Mouse (Mus musculus) midbrain, embryonic 10.5 days (tissue): ENCODE measurements around the gene Mapre3. TPM values are rescaled to one million over a fixed set of nuclear protein-coding genes. Genes with fewer than 3 reads are reported as not detected.

Source experiments
- DNase-seq: peaks from one replicate; pipeline ENCODE4 v3.0.0-alpha.2; 2017; ENCODE audit warnings: low spot score
- H3K27ac ChIP-seq: fragments of 300-500 bp; sonication (generic); replicated peaks from 2 replicates; pipeline ENCODE4 v1.5.1; 2016; ENCODE audit warnings: mild to moderate bottlenecking
- H3K27me3 ChIP-seq: fragments of 300-500 bp; sonication (generic); 2 replicates; pipeline ENCODE4 v1.6.1; 2016; ENCODE audit warnings: low read depth, mild to moderate bottlenecking; ENCODE audit not compliant: poor library complexity, severe bottlenecking
- H3K36me3 ChIP-seq: fragments of 300-500 bp; sonication (generic); 2 replicates; pipeline ENCODE4 v1.6.1; 2016; ENCODE audit warnings: mild to moderate bottlenecking, moderate library complexity
- H3K4me1 ChIP-seq: fragments of 300-500 bp; sonication (generic); 2 replicates; pipeline ENCODE4 v1.6.1; 2016
- H3K4me3 ChIP-seq: fragments of 300-500 bp; sonication (generic); 2 replicates; pipeline ENCODE4 v1.5.1; 2016; ENCODE audit warnings: mild to moderate bottlenecking, moderate library complexity
- H3K9me3 ChIP-seq: fragments of 300-500 bp; sonication (generic); replicated peaks from 2 replicates; pipeline ENCODE4 v1.6.1; 2016; ENCODE audit warnings: mild to moderate bottlenecking
- WGBS: fragments of 180-500 bp; shearing (Covaris S2); methylation state at CpG from one replicate; pipeline ENCODE4 v1.1.7; 2016; 5-methylcytosine and 5-hydroxymethylcytosine counted together
- polyA plus RNA-seq: library from polyadenylated mRNA; unstranded; fragments of >200 nt; fragmentation: Nextera tagmentation; extraction: Ambion mirVana; gene quantifications from 2 replicates; pipeline ENCODE4 v1.2.1, GENCODE M21; 2016

Mapre3 gene
- polyA plus RNA-seq, 1 experiment from 2014 or later: 22.9 TPM

DNA sequence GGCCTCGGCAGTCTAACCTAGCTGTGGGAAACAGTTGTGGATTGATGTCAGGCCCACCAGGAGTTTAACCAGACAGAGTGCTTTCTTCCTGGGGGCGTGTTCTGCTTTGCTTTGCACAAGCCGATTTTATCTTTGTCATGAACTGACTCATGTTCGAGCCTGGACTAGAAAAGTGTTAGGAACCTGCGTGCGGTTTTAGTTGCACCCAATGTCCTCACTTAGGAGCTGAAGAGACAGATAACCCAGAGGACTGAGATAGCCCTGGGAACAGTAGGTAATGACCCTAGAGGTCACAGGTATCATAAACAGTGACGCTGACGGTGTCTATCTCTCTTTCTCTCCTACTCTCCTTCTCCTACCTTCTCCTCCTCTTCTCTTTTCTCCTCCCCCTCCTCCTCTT is 16.5 kb upstream of the Mapre3 start:
- Histone ChIP-seq H3K27me3 (no peaks in the 10 kb centered on the region), H3K27ac (no peak overlapping the region), H3K36me3 (peaks cover 76% of the 10 kb centered on the region), H3K4me3 (no peak overlapping the region), H3K9me3 (no peaks in the 10 kb centered on the region), H3K4me1 (peaks cover 23% of the 10 kb centered on the region)
- DNase-seq: no peak
- 85% methylated on average over 8 of the region's 8 CpGs for WGBS

GRCm38 (mm10) chr5:30798965-30799364 is 15.5 kb upstream of the Mapre3 start:
- DNase-seq: no peak
- no peak overlapping the region for H3K27ac ChIP-seq
- H3K9me3 ChIP-seq: no peaks in the 10 kb centered on the region
- peaks cover 66% of the 10 kb centered on the region for H3K36me3 ChIP-seq
- H3K4me3 ChIP-seq: no peak overlapping the region
- peaks cover 23% of the 10 kb centered on the region for H3K4me1 ChIP-seq
- H3K27me3 ChIP-seq: no peaks in the 10 kb centered on the region
- WGBS: 88% methylated on average over 6 of the region's 6 CpGs

DNA sequence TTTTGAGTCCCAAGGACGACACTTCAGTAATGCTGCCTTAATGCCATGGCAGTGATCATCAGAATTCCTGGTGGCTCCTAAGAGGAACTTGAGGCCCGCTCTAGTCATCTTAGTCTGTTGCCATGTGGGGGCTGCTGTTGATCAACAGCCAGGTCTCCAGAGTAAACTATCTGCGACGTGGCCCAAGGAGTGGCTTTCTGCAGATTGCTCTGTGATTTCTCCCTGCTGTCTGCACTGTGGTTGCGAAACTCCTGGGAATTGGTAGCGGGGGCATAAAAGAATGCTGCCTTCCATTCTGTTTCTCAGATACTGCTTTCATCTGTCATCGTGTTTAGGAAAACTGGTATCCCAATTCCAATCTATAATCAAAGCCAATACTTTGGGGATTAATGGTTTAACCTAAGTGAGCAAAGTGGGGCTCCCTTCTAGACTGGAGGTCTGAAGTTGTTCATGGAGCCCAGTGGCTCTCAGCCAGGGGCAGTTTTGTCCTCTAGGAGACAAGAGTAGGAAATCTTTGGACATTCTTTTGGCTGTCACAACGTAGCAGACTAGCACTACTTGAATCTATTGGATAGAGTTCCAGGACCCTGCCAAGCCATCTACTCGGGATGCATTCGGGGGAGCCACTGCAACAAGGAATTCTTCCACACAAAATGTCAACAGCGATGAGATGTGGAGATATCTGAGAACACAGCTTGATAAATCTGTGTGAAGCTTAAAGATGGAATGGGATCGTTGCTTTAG is 11.5 kb upstream of the Mapre3 start:
- 86% methylated on average over 12 of the region's 12 CpGs for WGBS

GRCm38 (mm10) chr5:30806106-30806505 is 8.3 kb upstream of the Mapre3 start:
- Histone ChIP-seq H3K9me3 (no peaks in the 10 kb centered on the region), H3K4me1 (no peaks in the 10 kb centered on the region), H3K27me3 (no peaks in the 10 kb centered on the region), H3K4me3 (no peak overlapping the region), H3K27ac (no peak overlapping the region), H3K36me3 (no peaks in the 10 kb centered on the region)
- WGBS: 9% methylated on average over 3 of the region's 3 CpGs
- DNase-seq: peak; percentile 86

More for the DNA sequence above, 11.5 kb upstream of the Mapre3 start:
- H3K27ac ChIP-seq: no peak overlapping the region
- no peak overlapping the region for H3K4me3 ChIP-seq
- peaks cover 27% of the 10 kb centered on the region for H3K36me3 ChIP-seq
- DNase-seq: no peak
- no peaks in the 10 kb centered on the region for H3K27me3 ChIP-seq
- H3K4me1 ChIP-seq: no peaks in the 10 kb centered on the region
- no peaks in the 10 kb centered on the region for H3K9me3 ChIP-seq

DNA sequence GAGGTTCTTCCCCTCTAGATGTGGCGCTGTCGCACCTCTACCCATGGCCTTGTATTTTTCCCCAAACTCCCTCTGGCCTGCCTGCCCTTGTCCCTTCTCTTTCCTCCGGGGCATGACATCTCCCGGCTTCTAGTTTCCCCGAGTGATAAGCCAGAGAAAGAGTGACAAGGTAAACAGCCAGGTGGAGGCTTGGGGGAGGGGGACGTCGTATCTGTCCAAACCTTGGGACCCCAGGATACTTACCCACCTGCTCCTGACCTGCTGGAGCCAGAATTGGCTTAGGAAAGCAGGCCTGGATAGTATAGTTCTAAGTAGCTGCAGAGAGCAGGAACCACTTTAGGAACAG is 652 bp downstream of the Mapre3 start:
- H3K9me3 ChIP-seq: no peaks in the 10 kb centered on the region
- H3K27ac ChIP-seq: peak overlapping the region; percentile 96
- peaks cover 3% of the 10 kb centered on the region for H3K36me3 ChIP-seq
- peaks cover 10% of the 10 kb centered on the region for H3K27me3 ChIP-seq
- H3K4me1 ChIP-seq: peaks cover 37% of the 10 kb centered on the region
- peak overlapping the region; percentile 92 for H3K4me3 ChIP-seq
- WGBS: 1% methylated on average over 7 of the region's 7 CpGs
- no peak for DNase-seq

GRCm38 (mm10) chr5:30816261-30816791 is 1.9 kb downstream of the Mapre3 start:
- WGBS: 84% methylated on average over 8 of the region's 8 CpGs
- no peaks in the 10 kb centered on the region for H3K9me3 ChIP-seq
- peaks cover 37% of the 10 kb centered on the region for H3K4me1 ChIP-seq
- peaks cover 10% of the 10 kb centered on the region for H3K27me3 ChIP-seq
- H3K36me3 ChIP-seq: peaks cover 6% of the 10 kb centered on the region
- H3K4me3 ChIP-seq: peak overlapping the region; percentile 92
- no peak for DNase-seq
- no peak overlapping the region for H3K27ac ChIP-seq

- Histone ChIP-seq H3K27ac (no peak overlapping the region), H3K36me3 (peaks cover 9% of the 10 kb centered on the region), H3K4me3 (no peak overlapping the region), H3K9me3 (no peaks in the 10 kb centered on the region), H3K4me1 (peaks cover 42% of the 10 kb centered on the region), H3K27me3 (no peaks in the 10 kb centered on the region)
- DNase-seq: no peak
- 93% methylated on average over 8 of the region's 8 CpGs for WGBS
Observed at GRCm38 (mm10) chr5:30818758-30819309, 4.4 kb downstream of the Mapre3 start.

DNA sequence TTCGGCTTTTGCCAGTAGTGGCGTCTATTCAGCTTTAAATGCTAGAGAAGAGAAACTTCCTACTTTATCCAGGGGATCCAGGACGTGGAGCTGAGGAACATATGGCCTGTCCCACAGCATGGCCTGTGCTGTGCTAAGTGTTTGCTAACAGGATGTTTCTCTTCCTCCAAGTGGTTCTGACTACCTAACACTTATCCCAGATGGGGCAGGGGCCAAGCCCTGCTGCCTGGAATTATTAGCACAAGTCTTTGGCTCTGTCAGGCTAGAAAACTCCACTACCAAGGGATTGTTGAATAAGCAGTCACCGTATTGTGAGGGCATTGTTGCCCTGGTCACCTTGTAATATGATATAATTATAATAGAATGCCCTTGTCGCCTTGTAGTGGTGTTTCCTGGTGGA is 8.2 kb downstream of the Mapre3 start:
- Histone ChIP-seq H3K4me3 (no peak overlapping the region), H3K27ac (no peak overlapping the region), H3K4me1 (peaks cover 44% of the 10 kb centered on the region), H3K36me3 (peaks cover 9% of the 10 kb centered on the region), H3K27me3 (no peaks in the 10 kb centered on the region), H3K9me3 (no peaks in the 10 kb centered on the region)
- WGBS: 84% methylated on average over 5 of the region's 5 CpGs
- no peak for DNase-seq

- Histone ChIP-seq H3K36me3 (peaks cover 9% of the 10 kb centered on the region), H3K4me1 (peaks cover 44% of the 10 kb centered on the region), H3K4me3 (no peak overlapping the region), H3K27ac (no peak overlapping the region), H3K27me3 (no peaks in the 10 kb centered on the region), H3K9me3 (no peaks in the 10 kb centered on the region)
- no peak for DNase-seq
- WGBS: over 99% methylated on average over 3 of the region's 3 CpGs
Observed at GRCm38 (mm10) chr5:30823091-30823490, 8.7 kb downstream of the Mapre3 start.

GRCm38 (mm10) chr5:30824124-30824988 is 9.9 kb downstream of the Mapre3 start:
- no peaks in the 10 kb centered on the region for H3K9me3 ChIP-seq
- H3K36me3 ChIP-seq: peaks cover 9% of the 10 kb centered on the region
- H3K27me3 ChIP-seq: no peaks in the 10 kb centered on the region
- peak; percentile 38 for DNase-seq
- H3K27ac ChIP-seq: peak overlapping the region; percentile 76
- 56% methylated on average over 11 of the region's 11 CpGs for WGBS
- H3K4me1 ChIP-seq: peaks cover 44% of the 10 kb centered on the region
- H3K4me3 ChIP-seq: 0 out of 2 replicates have a peak overlapping the region, but pooled peaks have one; percentile 7

- peak; percentile 38 for DNase-seq
- Histone ChIP-seq H3K4me1 (peaks cover 44% of the 10 kb centered on the region), H3K9me3 (no peaks in the 10 kb centered on the region), H3K27me3 (no peaks in the 10 kb centered on the region), H3K36me3 (peaks cover 5% of the 10 kb centered on the region; the same call in 1 of the 2 replicates), H3K27ac (peak overlapping the region; percentile 76), H3K4me3 (0 out of 2 replicates have a peak overlapping the region, but pooled peaks have one; percentile 7)
- 67% methylated on average over 10 of the region's 10 CpGs for WGBS
Observed at GRCm38 (mm10) chr5:30825166-30825565, 10.7 kb downstream of the Mapre3 start.

GRCm38 (mm10) chr5:30825821-30826220 is 11.4 kb downstream of the Mapre3 start:
- Histone ChIP-seq H3K27ac (peak overlapping the region; percentile 76), H3K4me1 (peaks cover 44% of the 10 kb centered on the region), H3K4me3 (no peak overlapping the region; the same call in 1 of the 2 replicates), H3K9me3 (no peaks in the 10 kb centered on the region), H3K36me3 (peaks cover 3% of the 10 kb centered on the region; the same call in 1 of the 2 replicates), H3K27me3 (no peaks in the 10 kb centered on the region)
- WGBS: 78% methylated on average over 6 of the region's 6 CpGs
- DNase-seq: no peak
